Mouse (Mus musculus): Measurements from ENCODE around the gene Rab3ip.

The Rab3ip gene

GRCm38 (mm10) chr10:116919368-116920317 is 30.9 kb downstream of the Rab3ip start:
- no peak for DNase-seq (ENCODE audit: low spot score)

GRCm38 (mm10) chr10:116916581-116916980 is 34.0 kb downstream of the Rab3ip start:
- DNase-seq (ENCODE audit: low spot score): no peak

- no peak for DNase-seq (ENCODE audit: low spot score)
Observed at GRCm38 (mm10) chr10:116915286-116915685, 35.3 kb downstream of the Rab3ip start.

- DNase-seq (ENCODE audit: low spot score): peak; percentile 74
Observed at GRCm38 (mm10) chr10:116914586-116914985, 36.0 kb downstream of the Rab3ip start.

- DNase-seq (ENCODE audit: low spot score): no peak
Observed at GRCm38 (mm10) chr10:116913647-116914273, 36.8 kb downstream of the Rab3ip start.

- DNase-seq (ENCODE audit: low spot score): no peak
Observed at GRCm38 (mm10) chr10:116912850-116913249, 37.7 kb downstream of the Rab3ip start.

- DNase-seq (ENCODE audit: low spot score): no peak
Observed at GRCm38 (mm10) chr10:116908901-116909642, 41.5 kb downstream of the Rab3ip start.

- no peak for DNase-seq (ENCODE audit: low spot score)
Observed at GRCm38 (mm10) chr10:116906794-116907193, 43.8 kb downstream of the Rab3ip start.

- no peak for DNase-seq (ENCODE audit: low spot score)
Observed at GRCm38 (mm10) chr10:116904503-116904908, 46.1 kb downstream of the Rab3ip start.

GRCm38 (mm10) chr10:116896336-116897177 is 54.0 kb downstream of the Rab3ip start, which contains the start of gene Myrfl:
Gene Myrfl, minus strand, starts transcription at chr10:116896919.
- DNase-seq (ENCODE audit: low spot score): no peak

- no peak for DNase-seq (ENCODE audit: low spot score)
Observed at GRCm38 (mm10) chr10:116895108-116895833, 55.3 kb downstream of the Rab3ip start.

GRCm38 (mm10) chr10:116894540-116894939 is 56.0 kb downstream of the Rab3ip start:
- no peak for DNase-seq (ENCODE audit: low spot score)

GRCm38 (mm10) chr10:116893753-116894152 is 56.8 kb downstream of the Rab3ip start:
- peak; percentile 7 for DNase-seq (ENCODE audit: low spot score)

- DNase-seq (ENCODE audit: low spot score): no peak
Observed at GRCm38 (mm10) chr10:116890587-116890986, 60.0 kb downstream of the Rab3ip start.

GRCm38 (mm10) chr10:116884552-116884951 is 66.0 kb downstream of the Rab3ip start:
- no peak for DNase-seq (ENCODE audit: low spot score)

GRCm38 (mm10) chr10:116883531-116883930 is 67.0 kb downstream of the Rab3ip start:
- DNase-seq (ENCODE audit: low spot score): no peak

GRCm38 (mm10) chr10:116877436-116877835 is 73.1 kb downstream of the Rab3ip start:
- DNase-seq (ENCODE audit: low spot score): no peak

- no peak for DNase-seq (ENCODE audit: low spot score)
Observed at GRCm38 (mm10) chr10:116874490-116874889, 76.1 kb downstream of the Rab3ip start.

- DNase-seq (ENCODE audit: low spot score): no peak
Observed at GRCm38 (mm10) chr10:116872016-116872410, 78.6 kb downstream of the Rab3ip start.

- no peak for DNase-seq (ENCODE audit: low spot score)
Observed at GRCm38 (mm10) chr10:116871329-116872015, 79.1 kb downstream of the Rab3ip start.
